Mouse (Mus musculus) ES-Bruce4 (cell line): ENCODE measurements around the gene Mybpc2.

Experiments
- CTCF ChIP-seq: IDR thresholded peaks from one replicate; pipeline ENCODE4 v1.8.1; 2011; ENCODE audit warnings: low read depth, low read length
- POLR2A ChIP-seq: IDR thresholded peaks from one replicate; pipeline ENCODE4 v1.8.1; 2011; ENCODE audit warnings: low read length; ENCODE audit not compliant: insufficient read depth

GRCm38 (mm10) chr7:44488545-44488944 is 35.9 kb downstream of the Mybpc2 start:
- TF ChIP-seq CTCF: no peak
- TF ChIP-seq POLR2A: no peak
